Mouse (Mus musculus) embryo, embryonic 10.5 days (tissue): ENCODE measurements around the gene Rapgef6.

ENCODE experiments used
- DNase-seq: peaks from one replicate; pipeline ENCODE4 v3.0.0-alpha.2; 2015; ENCODE audit warnings: low spot score

Gene Rapgef6

DNA sequence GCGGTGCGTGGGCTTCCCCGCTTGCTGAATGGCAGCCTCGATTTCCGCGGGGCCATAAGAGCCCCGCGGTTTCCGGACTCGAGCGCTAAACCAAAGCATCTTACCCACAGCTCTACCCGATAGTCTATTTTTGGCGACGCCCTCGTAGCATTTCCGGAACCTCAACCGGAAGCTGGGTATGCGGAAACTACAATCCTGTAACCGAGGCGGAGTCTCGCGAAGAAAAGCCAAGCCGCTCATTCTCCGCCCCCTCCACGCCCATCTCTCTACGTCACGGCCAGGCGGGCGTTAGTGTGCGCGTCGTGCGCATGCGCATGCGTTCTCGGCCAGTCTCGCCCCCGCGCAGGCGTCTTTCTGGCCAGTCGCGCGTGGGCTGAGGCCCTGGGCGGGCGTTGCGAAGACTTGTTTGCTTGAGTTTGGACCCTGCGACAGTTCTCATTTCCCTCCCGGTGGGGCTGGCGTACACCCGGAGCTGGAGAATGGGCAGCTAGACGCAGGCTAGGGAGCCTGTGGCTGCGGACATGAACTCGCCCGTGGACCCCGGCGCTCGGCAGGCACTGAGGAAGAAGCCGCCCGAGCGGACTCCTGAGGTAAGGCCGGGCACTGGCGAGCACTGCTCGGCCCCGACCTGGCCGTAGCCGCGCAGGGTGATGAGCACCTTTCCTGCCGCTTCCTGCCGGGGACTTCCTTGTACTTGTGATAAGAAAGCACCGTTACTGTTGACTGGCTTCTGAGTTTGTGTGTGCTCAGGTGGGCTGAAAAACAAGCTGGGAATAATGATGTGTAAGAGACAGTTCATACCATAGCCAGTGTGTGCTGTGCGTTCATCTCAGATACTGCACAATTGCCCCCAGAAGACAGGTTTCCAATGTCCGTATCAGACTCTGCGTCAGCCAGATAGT, at the start of gene Rapgef6:
Rapgef6 (plus strand) TSS at position 319 of the 902 bp plus-strand sequence.
- DNase-seq: peak; percentile 99

GRCm38 (mm10) chr11:54478414-54478813, 44.2 kb upstream of the Rapgef6 start:
- peak; percentile 43 for DNase-seq

- DNase-seq: no peak
These were observed 36.6 kb upstream of the Rapgef6 start for GRCm38 (mm10) chr11:54486041-54486440.

DNA sequence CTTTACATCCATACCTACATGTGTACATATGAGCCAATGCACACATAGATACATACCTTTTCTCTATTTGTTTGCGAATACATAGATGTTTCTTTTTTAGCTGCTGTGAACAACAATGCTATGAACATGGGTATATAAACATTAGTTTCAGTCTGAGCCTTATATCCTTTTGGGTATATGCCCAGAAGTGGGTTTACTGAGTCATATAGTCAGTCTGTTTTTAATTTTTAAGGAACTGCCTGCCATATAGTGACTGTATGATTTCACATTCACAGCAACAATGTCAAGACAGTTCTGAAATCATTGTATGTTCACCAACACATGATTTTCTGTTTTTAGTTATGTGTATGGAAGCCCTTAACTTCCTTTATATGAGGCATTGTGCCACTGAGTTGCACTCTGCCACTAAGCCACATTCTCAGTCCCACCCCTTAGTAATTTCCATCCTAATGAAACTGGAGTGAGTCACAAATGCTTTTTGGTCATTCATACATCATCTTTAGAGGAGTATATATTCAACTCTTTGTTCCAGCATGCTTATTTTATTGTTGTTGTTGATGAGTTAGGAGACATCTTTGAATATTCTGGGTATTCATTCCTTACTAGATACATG, 30.6 kb upstream of the Rapgef6 start:
- DNase-seq: no peak

DNA sequence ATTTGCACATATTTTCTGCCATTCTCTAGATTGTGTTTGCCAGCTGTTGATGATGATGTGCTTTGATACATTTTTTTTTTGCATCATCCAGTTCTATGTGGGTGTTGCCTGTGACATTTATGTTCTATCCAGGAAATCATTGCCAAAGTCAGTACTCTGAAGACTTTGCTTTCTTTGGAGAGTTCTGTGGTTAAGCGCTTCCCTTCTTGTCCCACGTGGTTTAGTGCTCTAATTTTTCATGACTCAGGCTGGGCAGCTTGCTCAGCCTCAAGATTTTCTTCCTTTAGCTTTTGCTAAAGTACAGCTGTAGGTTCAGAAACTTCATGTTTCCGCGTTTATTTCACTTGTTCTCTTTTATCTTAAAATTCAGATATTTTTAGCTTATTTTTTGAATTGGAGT, 30.1 kb upstream of the Rapgef6 start:
- DNase-seq: no peak

GRCm38 (mm10) chr11:54499838-54500237, 22.8 kb upstream of the Rapgef6 start:
- DNase-seq: no peak

- no peak for DNase-seq
These were observed 20.0 kb upstream of the Rapgef6 start for GRCm38 (mm10) chr11:54502546-54503245.

DNA sequence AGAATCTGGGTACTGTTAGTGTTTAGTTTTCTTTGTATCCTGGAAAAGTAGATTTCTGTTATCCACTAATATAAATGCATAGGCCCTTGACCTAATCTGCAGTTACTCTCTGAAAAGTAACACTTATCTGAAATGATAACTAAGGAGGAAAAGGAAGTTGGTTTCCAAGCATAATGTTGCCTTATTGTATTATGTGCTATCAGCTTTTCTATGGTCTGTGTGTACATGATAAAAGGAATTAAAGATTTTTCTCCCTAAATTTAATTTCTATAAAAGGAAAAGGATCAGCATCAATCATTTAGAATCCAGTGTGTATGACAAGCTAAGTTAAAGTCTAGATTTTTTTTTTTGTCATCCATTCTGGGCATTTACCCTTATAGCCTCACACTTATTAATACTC, 9.1 kb upstream of the Rapgef6 start:
- DNase-seq: no peak

GRCm38 (mm10) chr11:54521927-54522528, 619 bp upstream of the Rapgef6 start:
- DNase-seq: peak; percentile 31

GRCm38 (mm10) chr11:54523431-54524001, 869 bp downstream of the Rapgef6 start:
- no peak for DNase-seq

GRCm38 (mm10) chr11:54528002-54528401, 5.4 kb downstream of the Rapgef6 start:
- no peak for DNase-seq

DNA sequence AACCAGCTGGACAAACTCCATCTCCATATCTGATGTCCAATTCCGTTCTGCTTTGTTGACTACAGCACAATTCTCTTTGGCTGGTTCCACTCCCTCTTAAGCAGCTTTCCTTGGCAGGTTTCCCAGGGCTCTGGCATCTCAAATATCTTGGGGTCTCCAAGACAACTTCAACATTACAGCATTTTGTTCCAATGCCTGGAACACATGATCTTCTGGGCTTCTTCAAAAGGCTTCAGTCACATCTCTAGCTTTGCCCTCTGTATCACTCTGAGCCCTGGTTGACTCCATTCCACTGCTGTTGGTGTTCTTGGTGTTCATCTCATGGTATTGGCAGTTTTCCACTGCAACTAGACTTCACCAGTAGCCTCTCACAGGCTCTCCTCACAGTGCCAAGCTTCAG, 7.7 kb downstream of the Rapgef6 start:
- DNase-seq: no peak

GRCm38 (mm10) chr11:54530916-54531315, 8.3 kb downstream of the Rapgef6 start:
- no peak for DNase-seq

GRCm38 (mm10) chr11:54533834-54534233, 11.2 kb downstream of the Rapgef6 start:
- DNase-seq: no peak

- DNase-seq: peak; percentile 78
These were observed 12.2 kb downstream of the Rapgef6 start for GRCm38 (mm10) chr11:54534871-54535270.

GRCm38 (mm10) chr11:54539031-54539430, 16.4 kb downstream of the Rapgef6 start:
- DNase-seq: no peak

DNA sequence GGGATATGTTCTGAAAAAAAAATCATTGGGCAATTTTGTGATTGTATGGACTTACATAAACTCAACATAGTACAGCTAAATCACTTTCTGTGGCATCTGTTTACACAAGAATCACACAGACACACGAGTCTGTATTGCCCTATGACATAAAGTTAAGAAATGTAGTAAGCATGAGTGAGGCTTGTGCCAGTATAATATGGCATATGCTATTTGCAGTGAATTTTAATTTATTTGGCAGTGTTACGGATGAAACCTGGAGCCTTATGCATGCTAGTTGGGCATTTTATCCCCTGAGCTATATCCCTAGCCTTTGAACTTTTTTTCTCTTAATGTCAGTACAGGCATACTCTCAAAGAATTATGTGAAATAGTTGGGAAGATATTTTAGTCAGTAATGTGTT, 16.8 kb downstream of the Rapgef6 start:
- DNase-seq: no peak

DNA sequence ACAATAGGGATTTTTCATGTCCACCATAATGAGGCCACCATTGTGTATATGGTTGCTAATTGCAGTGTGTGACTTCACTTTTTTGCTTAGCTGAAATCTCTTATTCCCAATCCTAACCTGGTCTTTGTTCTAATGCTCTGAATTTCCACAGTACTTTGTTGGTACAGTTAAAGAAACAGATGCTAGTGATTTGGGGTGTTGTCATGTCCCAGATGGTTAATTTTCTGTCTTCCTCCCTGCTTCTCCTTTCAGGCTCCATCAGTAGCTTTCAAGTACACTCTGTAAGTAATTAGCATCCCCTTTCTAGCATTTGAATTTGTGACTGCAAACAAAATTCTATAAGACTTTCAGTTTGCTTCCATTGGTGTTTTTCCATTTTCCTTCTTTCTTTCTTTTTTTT, 17.7 kb downstream of the Rapgef6 start:
- no peak for DNase-seq

GRCm38 (mm10) chr11:54542414-54542813, 19.8 kb downstream of the Rapgef6 start:
- DNase-seq: no peak

- no peak for DNase-seq
These were observed 32.3 kb downstream of the Rapgef6 start for GRCm38 (mm10) chr11:54554970-54555369.

GRCm38 (mm10) chr11:54562761-54563160, 40.1 kb downstream of the Rapgef6 start:
- peak; percentile 17 for DNase-seq

- DNase-seq: no peak
These were observed 45.3 kb downstream of the Rapgef6 start for GRCm38 (mm10) chr11:54567959-54568358.
